Mouse (Mus musculus) lung, postnatal 36 days (tissue): Measurements from ENCODE around the gene Uqcrc1.

ENCODE experiments used
- DNase-seq: peaks from one replicate; pipeline ENCODE4 v3.0.0; 2022; ENCODE audit warnings: mixed read lengths

Uqcrc1 gene

DNA sequence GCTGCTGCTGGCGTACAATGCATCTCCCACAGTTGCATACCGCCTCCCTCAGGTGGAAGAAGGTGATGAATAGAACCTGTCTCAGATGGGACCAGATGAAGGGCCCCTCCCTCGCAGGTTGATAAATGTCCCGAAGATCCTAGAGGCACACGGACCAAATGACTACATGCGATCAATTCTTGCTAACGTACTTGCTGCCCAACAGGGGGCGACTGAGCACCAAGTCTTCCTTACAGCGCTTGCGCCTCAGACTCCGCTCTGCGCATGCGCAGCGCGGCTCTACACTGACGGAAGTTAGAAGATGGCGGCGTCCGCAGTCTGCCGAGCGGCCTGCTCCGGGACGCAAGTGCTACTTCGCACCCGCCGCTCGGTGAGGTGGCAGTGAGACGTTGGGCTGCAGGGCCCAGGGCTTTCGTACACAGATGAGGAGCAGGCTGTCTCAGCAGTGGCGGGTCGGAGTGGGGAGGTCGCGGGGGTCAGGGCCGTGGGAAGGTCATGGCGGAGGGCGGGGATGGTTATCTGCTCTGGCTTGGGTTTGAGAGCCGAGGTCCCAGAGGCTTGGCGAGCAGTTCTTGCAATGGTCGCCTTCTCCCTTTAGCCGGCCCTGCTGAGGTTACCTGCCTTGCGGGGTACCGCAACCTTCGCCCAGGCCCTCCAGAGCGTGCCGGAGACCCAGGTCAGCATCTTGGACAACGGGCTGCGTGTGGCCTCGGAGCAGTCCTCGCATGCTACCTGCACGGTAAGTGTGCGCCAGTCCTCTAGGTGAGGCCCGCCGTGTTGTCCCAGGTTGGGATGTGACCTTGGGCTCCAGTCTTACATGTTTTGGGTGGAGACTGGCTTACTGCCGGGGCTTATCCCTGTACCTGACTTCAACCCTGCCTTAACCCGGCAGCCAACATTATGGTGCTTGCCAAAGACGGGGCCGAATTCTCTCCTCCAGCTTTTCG is at the start of gene Uqcrc1:
TSS of gene Uqcrc1 (plus strand) at position 216 of the 947 bp plus-strand sequence.
- DNase-seq: peak; percentile 96

DNA sequence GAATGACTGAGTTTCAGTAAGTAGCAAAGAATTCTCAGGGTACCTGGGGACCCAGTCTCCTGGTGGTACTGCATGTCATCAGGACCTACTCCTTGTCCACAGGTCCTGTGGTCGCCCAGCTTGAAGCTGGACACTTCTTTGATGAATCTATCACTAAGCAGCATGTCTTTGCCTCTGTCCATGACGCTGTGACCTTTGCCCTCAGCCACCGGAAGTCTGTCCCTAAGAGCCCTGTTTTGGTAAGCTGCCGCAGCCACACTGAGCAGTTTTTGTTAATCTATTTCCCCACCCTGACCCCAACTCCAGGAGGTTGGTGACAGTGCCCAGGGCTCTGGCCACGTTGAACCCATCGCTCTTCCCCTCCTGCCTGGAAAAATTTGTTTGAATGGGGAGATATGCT is 24.1 kb upstream of the Uqcrc1 start:
- DNase-seq: no peak

DNA sequence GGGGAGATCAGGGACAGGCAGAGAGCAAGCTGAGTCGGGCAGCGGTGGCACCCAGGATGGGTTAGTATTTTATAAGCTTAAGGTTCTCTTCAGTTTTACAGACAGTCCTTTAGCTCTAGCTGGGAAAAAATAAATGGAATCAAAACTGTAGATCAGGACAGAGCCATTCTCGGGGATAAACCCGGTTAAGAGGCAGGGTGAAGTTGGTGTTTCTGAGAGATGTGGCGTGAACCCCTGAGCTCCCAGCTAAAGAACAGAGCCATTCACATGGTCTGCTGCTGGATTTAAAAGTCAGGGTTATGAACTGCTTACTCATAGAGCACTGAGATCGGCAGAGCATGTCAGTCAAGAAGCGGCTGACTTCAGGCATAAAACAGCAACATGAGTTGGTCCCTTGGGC is 23.3 kb upstream of the Uqcrc1 start:
- no peak for DNase-seq

DNA sequence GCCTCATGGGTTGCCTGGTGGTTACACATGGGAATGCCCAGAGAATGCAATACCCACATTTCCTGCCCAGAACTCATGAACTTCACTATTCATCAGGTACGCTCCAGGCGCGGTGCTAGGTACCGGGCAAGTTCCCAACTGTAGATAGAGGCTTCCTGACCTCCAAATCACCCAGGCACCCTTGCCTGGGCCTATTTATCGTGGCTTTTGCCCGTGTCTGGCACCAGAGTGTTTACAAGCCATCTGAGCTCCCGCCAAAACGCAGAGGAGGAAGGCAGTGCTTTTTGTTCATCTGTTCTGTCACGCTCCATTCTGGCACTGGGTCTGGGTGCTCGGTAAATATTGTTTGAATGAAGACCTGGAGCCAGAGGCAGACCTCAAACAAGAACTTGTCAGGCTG is 22.8 kb upstream of the Uqcrc1 start:
- DNase-seq: no peak

DNA sequence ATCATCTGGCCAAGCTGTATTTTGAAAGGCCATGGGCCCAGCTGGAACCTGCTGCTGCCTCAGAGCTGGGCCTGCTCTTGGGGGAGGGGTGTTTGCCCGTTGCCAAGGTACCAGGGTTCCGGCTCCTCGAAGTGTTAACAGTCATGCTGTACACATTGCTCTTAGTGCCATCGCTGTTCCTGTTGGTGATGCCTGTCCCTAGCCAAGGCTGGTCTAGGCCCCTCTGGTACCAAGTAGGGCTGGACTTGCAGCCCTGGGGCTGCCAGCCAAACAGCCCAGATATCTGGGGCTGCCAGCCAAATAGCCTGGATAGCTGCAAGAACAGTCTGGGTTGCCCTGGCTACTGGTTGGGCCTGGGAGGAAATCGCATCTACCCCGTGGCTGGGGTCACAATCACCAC is 21.9 kb upstream of the Uqcrc1 start, which contains the start of gene Tmem89:
TSS of gene Tmem89 (plus strand) at position 129 of the 400 bp plus-strand sequence.
- DNase-seq: no peak

DNA sequence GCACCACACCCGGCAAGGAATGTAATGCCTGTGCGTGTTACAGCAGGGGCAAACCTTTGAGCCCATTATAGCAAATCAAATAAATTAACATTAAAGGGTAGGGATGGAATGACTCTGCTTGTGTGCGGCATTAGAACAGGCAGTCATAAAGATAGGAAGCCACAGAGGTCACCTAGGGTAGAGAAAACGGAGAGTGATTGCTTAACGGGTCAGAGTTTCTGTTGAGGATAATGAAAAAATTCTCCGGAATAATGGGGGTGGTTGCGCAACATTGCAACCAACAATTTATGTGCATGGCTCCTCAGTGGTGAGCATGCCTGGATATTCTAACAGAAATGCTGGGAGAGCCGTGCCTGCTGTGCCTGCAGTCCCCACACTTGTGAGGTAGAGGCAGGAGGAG is 10.5 kb upstream of the Uqcrc1 start:
- DNase-seq: no peak

DNA sequence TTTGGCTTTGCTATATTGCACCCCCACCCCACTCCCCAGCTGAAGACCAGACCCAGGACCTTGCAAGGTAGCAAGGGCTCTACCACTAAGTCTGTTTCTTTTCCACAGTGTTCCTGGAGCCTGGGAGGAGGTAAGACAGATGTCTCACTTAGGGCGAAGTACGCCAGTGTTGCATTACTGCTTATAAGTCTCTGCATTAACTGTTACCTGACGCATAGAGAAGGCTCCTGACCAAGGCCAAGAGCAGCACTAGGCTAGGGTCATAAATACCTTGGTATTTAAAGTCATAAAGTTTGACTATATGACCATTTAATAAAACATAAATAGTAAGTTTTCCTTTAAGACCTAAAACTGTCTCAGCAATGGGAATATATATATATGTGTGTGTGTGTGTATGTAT is 8.0 kb upstream of the Uqcrc1 start:
- no peak for DNase-seq

DNA sequence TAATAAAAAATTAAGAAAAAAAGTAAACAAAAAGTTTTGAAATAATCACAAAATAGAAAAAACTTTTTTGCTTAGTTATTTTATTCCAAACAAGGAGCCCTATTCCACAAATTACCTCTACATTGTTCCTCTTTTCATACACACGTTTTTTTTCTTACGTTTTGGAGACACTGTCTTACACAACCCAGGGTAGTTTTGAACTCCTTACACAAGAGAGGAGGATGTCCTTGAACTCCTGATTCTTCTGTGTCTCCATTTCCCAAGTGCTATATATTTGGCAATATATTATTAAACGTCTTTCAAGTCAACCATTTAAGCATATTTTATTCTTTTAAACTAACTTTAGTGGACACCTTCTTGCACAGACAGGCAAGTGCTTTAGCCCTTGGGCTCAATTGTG is 442 bp upstream of the Uqcrc1 start:
- no peak for DNase-seq

DNA sequence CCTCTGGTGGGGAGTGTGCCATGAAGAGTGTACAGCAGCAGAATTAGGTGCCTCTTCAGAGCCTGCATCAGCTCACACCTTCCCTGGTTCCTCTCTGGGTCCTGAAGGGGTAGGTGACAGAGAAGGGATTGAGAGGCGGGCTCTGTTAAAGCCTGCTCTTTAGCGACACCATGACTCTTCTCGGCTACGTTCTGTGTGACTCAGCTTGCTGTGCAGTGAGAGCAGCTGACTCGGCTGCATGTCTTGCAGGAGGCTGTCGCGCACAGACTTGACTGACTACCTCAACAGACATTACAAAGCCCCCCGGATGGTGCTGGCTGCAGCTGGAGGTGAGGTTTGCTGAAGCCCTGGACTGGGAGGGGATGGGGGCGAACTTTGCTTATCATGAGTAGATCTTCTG is 8.7 kb downstream of the Uqcrc1 start:
- no peak for DNase-seq

DNA sequence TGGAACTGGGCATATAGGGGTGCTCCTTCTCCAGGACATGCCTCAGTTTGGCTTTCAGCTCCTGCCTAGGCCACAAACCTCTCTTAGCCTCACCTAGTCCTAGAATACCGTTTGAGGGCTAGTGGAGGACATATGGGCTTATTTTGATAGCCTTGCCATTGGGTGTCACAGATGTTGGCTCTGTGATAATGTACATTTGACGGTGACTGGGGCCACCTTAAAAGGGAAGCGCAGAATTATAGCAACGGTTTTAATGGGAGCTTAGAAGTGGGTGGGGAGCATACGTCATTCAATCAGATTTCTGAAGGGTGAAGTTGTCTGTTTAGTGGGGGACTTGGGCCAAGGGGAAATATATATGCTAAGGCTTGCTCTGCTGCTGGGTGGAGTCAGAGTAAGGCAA is 9.2 kb downstream of the Uqcrc1 start:
- no peak for DNase-seq

DNA sequence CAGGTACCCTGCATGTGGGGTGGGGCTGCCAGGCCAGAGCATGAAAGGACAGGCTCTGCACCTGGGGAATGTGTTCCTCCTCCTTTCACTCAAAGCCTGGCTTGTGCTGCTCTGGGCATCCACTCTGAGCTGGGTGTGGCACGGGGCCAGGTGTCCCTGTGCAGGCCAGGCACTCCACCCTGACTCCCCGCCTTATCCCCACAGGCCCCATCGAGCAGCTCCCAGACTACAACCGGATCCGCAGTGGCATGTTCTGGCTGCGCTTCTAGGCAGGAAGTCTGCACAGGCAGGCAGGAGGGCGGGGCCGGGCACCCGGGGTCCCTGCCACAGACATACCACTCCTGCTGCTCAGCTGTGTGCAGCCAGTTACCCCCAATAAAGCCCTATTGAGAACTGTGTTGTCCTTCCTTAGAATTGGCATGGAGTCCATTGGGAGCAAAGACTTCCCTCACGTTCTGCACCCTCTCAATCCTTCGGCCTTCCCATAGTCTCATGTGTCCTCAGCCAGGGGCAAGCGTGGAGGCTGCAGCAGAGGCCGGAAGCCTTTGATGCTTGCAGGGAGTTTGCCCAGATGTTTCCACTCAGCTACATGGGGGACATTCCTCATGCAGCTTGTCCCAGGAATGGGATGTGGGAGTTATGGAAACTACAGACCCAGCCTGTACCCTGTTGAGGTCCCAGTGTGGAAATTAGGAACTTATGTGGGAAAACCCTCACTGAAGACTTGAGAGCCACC is 13.0 kb downstream of the Uqcrc1 start:
- DNase-seq: peak; percentile 45

DNA sequence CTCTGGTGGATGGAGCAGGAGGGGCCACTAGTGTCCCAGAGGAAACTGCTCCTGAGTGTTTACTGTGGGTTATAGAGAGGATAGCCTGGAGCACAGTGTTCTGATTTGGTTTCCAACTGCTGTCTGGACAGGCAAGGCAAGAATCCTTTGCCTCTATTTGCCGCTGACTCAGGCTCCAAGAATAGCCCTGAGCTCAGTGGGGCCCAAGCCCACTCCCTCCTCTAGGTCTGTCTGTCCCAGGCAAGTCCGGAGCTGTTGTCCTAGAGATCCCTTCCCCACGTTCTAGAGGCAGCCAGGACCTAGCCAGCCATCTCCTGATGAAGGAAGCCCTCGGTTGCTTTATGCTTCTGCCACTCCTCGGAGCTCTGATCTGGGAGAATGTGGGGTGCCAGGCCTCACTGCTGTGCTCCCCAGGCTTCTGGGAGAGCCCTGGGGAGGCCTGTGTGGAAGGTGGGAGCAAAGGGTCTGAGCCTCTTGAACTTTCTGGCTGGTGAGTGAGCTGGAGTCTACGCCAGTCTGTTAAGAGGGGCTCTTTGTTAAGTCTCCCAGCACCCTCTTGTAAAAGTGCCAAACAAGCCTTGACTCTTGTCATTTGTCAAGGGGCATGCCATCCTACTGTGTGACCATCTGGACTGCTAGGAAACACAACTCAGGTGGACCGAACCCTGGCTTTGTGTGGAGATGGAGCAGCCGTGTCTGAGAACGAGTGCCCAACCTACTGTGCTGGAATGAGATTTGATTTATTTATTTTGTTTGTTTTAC is 13.7 kb downstream of the Uqcrc1 start:
- DNase-seq: no peak

DNA sequence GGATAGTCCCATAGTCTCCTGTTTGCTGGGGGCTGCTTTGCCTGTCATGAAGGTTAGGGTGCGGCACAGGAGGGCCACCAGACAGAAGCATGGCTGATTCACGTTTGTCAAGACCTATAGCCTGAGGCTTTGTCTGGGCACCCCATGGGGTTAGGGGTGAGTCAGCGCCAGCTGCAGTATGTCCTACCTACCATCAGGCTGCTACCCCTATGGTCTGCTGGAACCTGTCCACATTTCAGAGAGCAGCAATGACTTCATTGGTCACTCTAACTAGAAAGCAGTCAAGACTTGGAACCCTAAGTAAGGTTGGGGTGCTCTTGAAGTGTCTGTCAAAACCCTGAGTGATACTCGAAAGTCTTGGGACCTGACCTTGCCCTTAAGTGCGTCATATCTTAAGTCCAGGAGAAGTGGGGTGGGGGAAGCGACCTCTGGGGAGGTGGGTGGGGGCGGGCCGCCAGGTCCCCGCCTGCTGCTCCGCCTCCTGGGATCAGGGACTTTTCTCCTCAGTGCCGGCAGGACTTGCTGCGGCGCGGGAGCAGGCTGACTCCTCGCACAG is 16.7 kb downstream of the Uqcrc1 start, which contains the start of gene Col7a1:
TSS of gene Col7a1 (plus strand) at position 506 of the 556 bp plus-strand sequence.
- DNase-seq: peak; percentile 13

DNA sequence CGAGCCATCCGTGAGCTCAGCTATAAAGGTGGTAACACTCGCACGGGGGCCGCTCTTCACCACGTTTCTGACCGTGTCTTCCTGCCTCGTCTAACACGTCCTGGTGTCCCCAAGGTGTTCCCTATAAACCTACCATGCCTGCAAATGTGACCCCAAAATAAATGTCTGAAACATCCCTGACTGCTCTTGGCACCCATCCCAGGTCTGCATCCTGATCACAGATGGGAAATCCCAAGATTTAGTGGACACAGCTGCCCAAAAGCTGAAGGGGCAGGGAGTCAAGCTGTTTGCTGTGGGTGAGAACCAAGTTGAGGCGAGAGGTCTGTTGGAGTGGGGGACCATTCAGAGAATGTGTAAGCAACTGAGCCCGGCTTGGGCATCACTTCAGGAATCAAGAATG is 18.8 kb downstream of the Uqcrc1 start:
- no peak for DNase-seq

DNA sequence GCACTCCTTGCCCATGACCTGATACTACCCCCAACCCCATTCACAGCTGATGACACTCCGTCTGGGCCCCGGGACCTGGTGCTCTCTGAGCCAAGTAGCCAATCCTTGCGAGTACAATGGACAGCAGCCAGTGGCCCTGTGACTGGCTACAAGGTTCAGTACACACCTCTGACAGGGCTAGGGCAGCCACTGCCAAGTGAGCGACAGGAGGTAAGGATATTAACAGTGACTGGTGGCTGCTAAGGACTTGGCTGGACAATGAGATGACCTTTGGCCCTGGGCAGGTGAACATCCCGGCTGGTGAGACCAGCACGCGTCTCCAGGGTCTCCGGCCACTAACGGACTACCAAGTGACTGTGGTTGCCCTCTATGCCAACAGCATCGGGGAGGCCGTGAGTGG is 19.4 kb downstream of the Uqcrc1 start:
- DNase-seq: no peak

DNA sequence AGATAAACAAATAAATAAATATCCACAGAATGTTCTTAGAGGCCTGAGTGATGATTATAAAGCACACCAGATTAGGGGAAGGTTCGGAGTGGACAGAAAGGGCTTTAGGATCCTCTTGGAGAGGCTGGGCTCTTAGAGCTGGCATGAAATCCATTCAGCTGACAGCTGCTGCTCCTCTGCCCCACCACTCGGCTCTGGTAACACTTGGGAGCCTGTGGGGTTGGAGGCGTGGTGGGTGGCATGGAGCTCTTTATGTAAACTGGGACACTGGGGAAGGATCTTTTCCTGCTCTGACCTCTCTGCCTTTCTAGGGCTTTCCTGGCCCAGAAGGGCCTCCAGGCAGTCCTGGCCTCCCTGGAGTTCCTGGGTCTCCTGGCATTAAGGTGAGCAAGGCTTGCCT is 27.1 kb downstream of the Uqcrc1 start:
- no peak for DNase-seq

DNA sequence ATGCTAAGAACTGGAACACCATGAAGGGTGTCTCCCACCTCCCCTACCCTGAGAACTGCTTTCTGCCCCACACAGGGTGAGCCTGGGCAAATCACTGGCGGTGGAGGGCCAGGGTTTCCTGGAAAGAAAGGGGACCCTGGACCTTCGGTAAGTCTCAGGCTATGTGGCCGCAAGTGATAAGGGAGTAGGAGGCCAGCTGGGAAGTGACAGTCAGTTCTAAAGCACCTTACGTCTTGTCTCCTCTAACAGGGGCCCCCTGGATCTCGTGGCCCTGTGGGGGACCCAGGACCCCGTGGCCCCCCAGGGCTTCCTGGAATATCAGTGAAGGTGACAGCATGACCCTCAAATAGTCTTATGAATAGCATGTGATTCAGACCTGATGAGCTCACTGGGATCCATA is 27.9 kb downstream of the Uqcrc1 start:
- no peak for DNase-seq

DNA sequence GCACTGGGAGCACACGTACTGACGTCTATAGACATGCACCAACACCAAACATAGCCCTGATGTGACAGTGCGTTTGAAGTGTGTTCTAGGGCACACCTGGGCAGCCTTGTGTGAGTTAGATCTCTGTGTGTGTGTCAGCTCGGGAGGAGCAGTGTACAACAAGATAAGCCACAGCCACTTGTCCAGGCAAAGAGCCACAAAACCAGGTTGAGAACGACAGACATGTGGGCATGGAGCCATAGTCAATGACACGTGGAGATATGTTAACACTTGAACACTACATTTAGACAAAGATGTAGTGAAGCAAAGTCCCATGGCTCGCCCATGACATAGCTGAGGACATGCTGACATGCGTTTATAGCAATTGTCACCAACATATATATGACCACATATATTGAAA is 34.2 kb downstream of the Uqcrc1 start:
- no peak for DNase-seq

DNA sequence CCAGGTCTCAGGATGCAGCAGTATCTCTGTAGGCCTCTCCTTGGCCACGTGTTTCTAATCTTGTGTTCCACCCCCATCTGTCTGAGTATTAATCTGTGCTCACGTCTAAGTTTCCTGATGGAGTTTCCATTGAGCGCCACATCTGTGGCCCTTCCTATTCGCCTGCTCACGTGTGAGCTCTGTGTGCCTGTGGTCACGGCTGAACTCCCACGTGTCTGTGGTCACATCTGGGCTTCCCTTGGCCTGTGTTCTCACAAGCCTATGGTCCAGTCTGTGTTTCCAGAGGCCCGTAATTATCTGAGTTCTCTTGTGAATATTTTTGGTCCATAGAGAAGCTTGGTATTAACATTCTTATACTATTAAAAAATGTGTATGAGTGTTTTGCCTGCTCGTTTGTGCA is 40.0 kb downstream of the Uqcrc1 start:
- DNase-seq: no peak

DNA sequence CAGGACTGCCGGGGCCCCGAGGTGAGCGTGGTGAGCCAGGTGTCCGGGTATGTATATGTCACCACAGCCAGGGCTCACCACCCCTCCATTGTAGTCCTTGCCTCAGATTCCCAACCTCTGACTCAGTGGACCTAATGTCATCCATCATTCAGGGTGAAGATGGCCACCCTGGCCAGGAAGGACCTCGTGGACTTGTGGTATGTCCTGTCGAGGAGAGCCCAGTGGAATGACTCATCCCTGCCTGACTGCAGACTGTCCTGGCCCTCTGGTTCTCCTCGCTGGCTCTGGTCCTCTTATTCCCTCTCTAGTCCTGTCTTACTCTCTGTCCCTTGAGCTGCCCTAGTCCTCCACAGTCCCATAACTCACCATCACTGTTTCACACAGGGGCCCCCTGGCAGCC is 41.5 kb downstream of the Uqcrc1 start:
- DNase-seq: no peak

DNA sequence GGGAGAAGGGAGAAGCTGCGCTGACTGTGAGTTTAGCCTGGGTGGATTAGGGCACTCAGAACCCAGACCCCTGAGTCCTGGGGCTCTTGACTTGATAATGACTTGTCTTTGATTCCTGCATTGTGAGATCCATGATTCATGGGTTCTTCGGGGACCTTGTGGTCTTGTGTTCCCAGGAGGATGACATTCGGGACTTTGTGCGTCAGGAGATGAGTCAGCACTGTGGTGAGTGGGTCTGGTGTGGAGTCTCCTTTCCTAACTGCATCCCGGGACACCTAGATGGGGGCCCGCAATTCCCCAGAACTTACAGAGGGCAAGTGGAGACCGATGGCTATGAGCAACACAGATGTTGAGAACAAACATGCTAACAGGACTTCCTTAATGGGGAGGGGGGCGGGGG is 46.1 kb downstream of the Uqcrc1 start:
- no peak for DNase-seq

DNA sequence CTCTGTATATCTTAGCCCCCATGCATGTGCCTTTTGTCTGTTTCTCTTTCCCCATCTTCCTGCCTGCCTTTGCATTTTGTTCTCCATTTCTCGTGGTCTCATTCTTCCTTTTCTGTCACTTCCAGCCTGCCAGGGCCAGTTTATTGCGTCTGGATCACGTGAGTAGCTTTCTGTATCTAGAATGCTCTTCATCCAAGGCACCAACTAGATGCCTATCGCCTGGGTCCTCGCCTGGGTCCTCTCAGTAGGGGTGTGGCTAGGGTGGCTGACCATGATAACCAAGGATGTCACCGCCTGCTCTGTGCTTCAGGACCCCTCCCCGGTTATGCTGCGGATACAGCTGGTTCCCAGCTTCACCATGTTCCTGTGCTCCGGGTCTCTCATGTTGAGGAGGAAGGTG is 46.8 kb downstream of the Uqcrc1 start:
- DNase-seq: no peak

DNA sequence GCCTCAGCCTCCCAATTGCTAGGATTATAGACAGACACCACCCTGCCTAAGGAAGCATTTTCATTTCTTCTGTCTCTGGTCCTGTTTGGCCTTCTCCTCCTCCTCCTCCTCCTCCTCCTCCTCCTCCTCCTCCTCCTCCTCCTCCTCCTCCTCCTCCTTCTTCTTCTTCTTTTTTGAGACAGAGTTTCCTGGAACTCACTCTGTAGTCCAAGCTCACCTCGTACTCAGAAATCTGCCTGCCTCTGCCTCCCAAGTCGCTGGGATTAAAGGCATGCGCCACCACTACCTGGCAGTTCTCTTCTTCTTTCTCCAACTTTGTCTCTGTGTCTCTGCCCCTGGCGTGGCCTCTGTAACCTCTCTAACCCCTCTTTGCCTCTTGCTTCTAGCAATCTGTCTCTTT is 49.3 kb downstream of the Uqcrc1 start, which contains the start of gene Ucn2:
TSS of gene Ucn2 (plus strand) at position 301 of the 400 bp plus-strand sequence.
- no peak for DNase-seq
